Mouse (Mus musculus) erythroblast, embryonic 14.5 days (primary cell): ENCODE results near the gene Prkcz.

Source experiments
- GATA1 ChIP-seq: IDR thresholded peaks from 2 replicates; pipeline ENCODE4 v1.6.1; 2012; ENCODE audit warnings: low read length, inconsistent platforms, mixed read lengths
- TAL1 ChIP-seq: IDR thresholded peaks from 3 replicates; pipeline ENCODE4 v1.6.1; 2012; ENCODE audit warnings: low read length, inconsistent platforms, mixed read lengths

- no peak for TF ChIP-seq GATA1
- TF ChIP-seq TAL1: no peak
Measured at GRCm38 (mm10) chr4:155222552-155222840, 138.7 kb downstream of the Prkcz start, which contains the start of gene Ski.
